Mouse (Mus musculus) hindbrain, embryonic 14.5 days (tissue): ENCODE measurements around the gene Brip1. TPM values are rescaled to one million over a fixed set of nuclear protein-coding genes. Genes with fewer than 3 reads are reported as not detected.
A peak's percentile ranks its signal among the peaks of the same experiment; 100 is the strongest.

Source experiments
- ATAC-seq: fragments of 200-750 bp; cut with Nextera tagmentation; 2 replicates; pipeline ENCODE4 v1.8.0; 2017; ENCODE audit warnings: moderate number of reproducible peaks, mild to moderate bottlenecking, moderate TSS enrichment, moderate library complexity; ENCODE audit not compliant: low FRiP score
- DNase-seq: peaks from one replicate; pipeline ENCODE4 v3.0.0-alpha.2; 2015; ENCODE audit warnings: low spot score
- H3K27ac ChIP-seq: fragments of 300-500 bp; sonication (generic); 2 replicates; pipeline ENCODE4 v1.5.1; 2014; ENCODE audit warnings: mild to moderate bottlenecking, moderate library complexity
- H3K27me3 ChIP-seq: fragments of 300-500 bp; sonication (generic); 2 replicates; pipeline ENCODE4 v1.6.1; 2014; ENCODE audit warnings: mild to moderate bottlenecking, low read length, mixed read lengths; ENCODE audit not compliant: control insufficient read depth, insufficient read depth
- H3K36me3 ChIP-seq: fragments of 300-500 bp; sonication (generic); replicated peaks from 2 replicates; pipeline ENCODE4 v1.6.1; 2014; ENCODE audit not compliant: control insufficient read depth, insufficient read depth
- H3K4me1 ChIP-seq: fragments of 300-500 bp; sonication (generic); replicated peaks from 2 replicates; pipeline ENCODE4 v1.6.1; 2014; ENCODE audit warnings: antibody characterized with exemption, low read length, mixed read lengths; ENCODE audit not compliant: control insufficient read depth, insufficient read depth
- H3K4me2 ChIP-seq: fragments of 300-500 bp; sonication (generic); replicated peaks from 2 replicates; pipeline ENCODE4 v1.6.1; 2014; ENCODE audit warnings: mild to moderate bottlenecking, moderate library complexity
- H3K4me3 ChIP-seq: fragments of 300-500 bp; sonication (generic); replicated peaks from 2 replicates; pipeline ENCODE4 v1.5.1; 2014; ENCODE audit warnings: mild to moderate bottlenecking, low read length
- H3K9ac ChIP-seq: fragments of 300-500 bp; sonication (generic); 2 replicates; pipeline ENCODE4 v1.6.1; 2014
- H3K9me3 ChIP-seq: fragments of 300-500 bp; sonication (generic); 2 replicates; pipeline ENCODE4 v1.6.1; 2016; ENCODE audit warnings: low read length; ENCODE audit not compliant: control insufficient read depth
- WGBS: fragments of 180-500 bp; shearing (Covaris S2); extraction: QIAGEN DNeasy Blood & Tissue Kit; methylation state at CpG from one replicate; pipeline ENCODE4 v1.1.7; 2014; 5-methylcytosine and 5-hydroxymethylcytosine counted together
- polyA plus RNA-seq: library from polyadenylated mRNA; unstranded; fragments of >200 nt; fragmentation: Nextera tagmentation; extraction: Ambion mirVana; gene quantifications from 2 replicates; pipeline ENCODE4 v1.2.1, GENCODE M21; 2014

Brip1 gene
- polyA plus RNA-seq, 1 experiment from 2014 or later, result 1.6 TPM

DNA sequence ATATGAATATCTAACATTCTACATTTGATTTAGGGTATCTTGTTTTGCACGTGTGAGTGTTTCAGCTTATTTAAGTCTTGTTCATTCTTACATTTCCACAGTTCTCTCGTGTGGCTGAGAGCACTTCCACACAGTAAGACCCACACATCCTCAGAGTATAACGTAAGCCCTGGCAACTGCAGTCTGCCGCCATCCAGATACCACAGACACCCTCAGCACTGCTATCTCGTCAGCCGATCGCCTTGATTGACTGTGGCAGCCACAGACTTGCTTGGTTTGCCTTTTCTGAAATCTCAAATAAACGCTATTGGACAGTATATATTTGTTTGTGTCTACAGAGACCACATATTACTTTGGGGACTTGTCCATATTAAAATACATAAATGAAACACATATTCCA lies 123.0 kb downstream of the Brip1 start:
- Histone ChIP-seq H3K27ac (no peak overlapping the region), H3K9me3 (no peaks in the 10 kb centered on the region), H3K4me2 (no peak overlapping the region), H3K9ac (no peak overlapping the region), H3K4me1 (no peaks in the 10 kb centered on the region), H3K4me3 (no peak overlapping the region), H3K36me3 (no peaks in the 10 kb centered on the region), H3K27me3 (no peaks in the 10 kb centered on the region)
- ATAC-seq, result no peak
- WGBS, result 85% methylated on average over 8 of the region's 8 CpGs
- no peak for DNase-seq

DNA sequence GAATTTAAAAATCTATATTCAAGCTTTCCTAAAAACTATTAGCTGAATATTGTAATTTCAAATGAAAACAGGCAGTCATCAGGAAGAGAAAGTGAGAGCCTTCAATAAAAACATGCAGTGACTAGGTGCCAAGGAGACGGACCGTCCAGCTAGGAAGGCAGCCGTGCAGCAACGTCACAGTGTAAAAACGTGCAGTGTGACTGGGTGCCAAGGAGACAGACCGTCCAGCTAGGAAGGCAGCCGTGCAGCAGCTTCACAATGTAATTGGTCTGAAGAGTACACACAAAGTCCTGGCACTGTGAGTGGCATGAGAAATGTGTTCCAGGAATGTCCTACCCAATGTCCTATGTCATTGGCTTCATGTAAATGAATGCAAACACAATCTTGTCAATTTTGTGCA lies 124.0 kb downstream of the Brip1 start:
- 73% methylated on average over 7 of the region's 7 CpGs for WGBS

DNA sequence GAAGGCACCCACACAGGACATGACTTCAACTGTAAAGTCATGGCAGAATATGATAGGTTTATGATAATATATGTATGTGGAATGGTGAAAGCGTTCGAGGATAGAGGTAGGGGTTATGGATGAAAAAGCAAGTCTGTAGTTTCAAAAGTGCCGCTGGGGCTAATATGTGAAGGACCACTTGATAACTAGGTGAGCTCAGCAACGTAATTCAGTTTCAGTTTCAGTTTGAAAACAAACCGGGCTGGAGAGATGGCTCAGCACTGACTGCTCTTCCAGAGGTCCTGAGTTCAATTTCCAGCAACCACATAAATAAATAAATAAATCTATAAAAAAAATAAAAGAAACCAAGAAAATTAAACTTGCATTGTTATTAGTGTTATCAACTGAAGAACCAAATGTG lies 124.6 kb downstream of the Brip1 start:
- Histone ChIP-seq H3K4me1 (no peaks in the 10 kb centered on the region), H3K4me3 (no peak overlapping the region), H3K4me2 (no peak overlapping the region), H3K36me3 (no peaks in the 10 kb centered on the region), H3K9me3 (no peaks in the 10 kb centered on the region), H3K27me3 (no peaks in the 10 kb centered on the region), H3K27ac (no peak overlapping the region), H3K9ac (no peak overlapping the region)
- WGBS, result 96% methylated on average over 5 of the region's 5 CpGs
- no peak for DNase-seq
- no peak for ATAC-seq

More for the DNA sequence above, 124.0 kb downstream of the Brip1 start:
- H3K36me3 ChIP-seq, result no peaks in the 10 kb centered on the region
- no peaks in the 10 kb centered on the region for H3K27me3 ChIP-seq
- no peak overlapping the region for H3K27ac ChIP-seq
- no peaks in the 10 kb centered on the region for H3K4me1 ChIP-seq
- H3K4me3 ChIP-seq, result no peak overlapping the region
- DNase-seq (no peak), ATAC-seq (no peak)
- H3K9ac ChIP-seq, result no peak overlapping the region
- no peaks in the 10 kb centered on the region for H3K9me3 ChIP-seq
- H3K4me2 ChIP-seq, result no peak overlapping the region

DNA sequence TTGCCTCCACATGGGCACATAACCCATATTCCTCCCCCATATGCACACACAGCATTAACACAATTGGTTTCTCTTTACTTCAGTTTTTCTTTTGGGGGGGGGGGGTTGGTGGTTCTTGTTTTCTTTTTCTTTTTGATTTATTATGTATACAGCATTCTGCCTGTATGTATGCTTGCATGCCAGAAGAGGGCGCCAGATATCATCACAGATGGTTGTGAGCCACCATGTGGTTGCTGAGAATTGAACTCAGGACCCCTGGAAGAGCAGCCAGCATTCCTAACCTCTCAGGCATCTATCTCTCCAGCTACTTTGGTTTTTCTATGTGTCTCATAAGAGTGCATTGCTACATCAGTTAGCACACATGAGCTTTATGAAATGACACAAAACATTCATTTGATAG lies 125.6 kb downstream of the Brip1 start:
- Histone ChIP-seq H3K4me3 (no peak overlapping the region), H3K9ac (no peak overlapping the region), H3K36me3 (no peaks in the 10 kb centered on the region), H3K27ac (no peak overlapping the region), H3K4me2 (no peak overlapping the region), H3K4me1 (no peaks in the 10 kb centered on the region), H3K9me3 (no peaks in the 10 kb centered on the region), H3K27me3 (no peaks in the 10 kb centered on the region)
- ATAC-seq (no peak), DNase-seq (no peak)
- WGBS, result 79% methylated on average over 1 of the region's 1 CpGs

DNA sequence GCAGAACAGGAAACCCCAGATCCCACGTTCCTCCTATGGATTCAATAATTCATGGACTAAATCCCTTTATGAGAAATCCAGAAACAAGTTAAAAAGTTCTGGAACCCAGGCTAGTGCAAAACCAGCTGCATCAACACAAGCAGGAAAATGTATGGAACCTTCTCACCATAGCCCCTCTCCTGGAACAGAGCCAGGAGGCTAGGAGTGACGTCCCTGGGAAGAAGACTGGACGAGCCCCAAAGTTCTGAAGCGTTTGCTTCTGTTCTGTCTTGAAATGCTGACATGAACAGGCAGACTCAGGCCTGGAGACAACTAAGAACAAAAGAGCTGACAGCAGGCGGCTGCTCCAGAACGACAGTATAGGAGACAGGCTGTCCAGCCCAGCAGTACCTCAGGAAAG lies 132.3 kb downstream of the Brip1 start:
- 52% methylated on average over 6 of the region's 6 CpGs for WGBS

DNA sequence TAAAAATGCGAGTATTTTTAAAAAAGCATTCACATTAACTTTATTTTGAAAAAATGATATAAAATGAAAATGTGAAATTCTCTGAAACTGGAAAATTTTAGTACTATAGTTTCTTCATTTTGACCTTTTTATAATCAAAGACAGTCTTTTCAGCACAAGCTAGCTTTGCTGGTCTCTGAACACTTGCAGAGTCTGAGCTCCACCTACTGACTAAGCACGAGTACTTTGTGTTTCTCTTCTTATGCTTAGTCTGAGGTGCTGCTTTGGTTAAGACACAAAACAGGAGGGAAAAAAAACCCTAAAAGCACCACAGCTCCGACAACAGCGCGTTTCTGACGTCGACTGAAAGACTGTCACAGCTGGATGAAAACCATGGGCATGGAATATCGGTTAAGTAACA lies 133.8 kb downstream of the Brip1 start:
- Histone ChIP-seq H3K27me3 (no peaks in the 10 kb centered on the region), H3K27ac (no peak overlapping the region), H3K4me1 (no peaks in the 10 kb centered on the region), H3K9ac (no peak overlapping the region), H3K9me3 (no peaks in the 10 kb centered on the region), H3K4me2 (no peak overlapping the region), H3K4me3 (no peak overlapping the region), H3K36me3 (no peaks in the 10 kb centered on the region)
- peak; percentile 71 for DNase-seq
- no peak for ATAC-seq
- 74% methylated on average over 8 of the region's 8 CpGs for WGBS

More for the DNA sequence above, 132.3 kb downstream of the Brip1 start:
- H3K4me2 ChIP-seq, result no peak overlapping the region
- H3K27me3 ChIP-seq, result no peaks in the 10 kb centered on the region
- H3K9me3 ChIP-seq, result no peaks in the 10 kb centered on the region
- H3K4me1 ChIP-seq, result no peaks in the 10 kb centered on the region
- no peak overlapping the region for H3K9ac ChIP-seq
- no peak overlapping the region for H3K27ac ChIP-seq
- no peak overlapping the region for H3K4me3 ChIP-seq
- ATAC-seq (no peak), DNase-seq (no peak)
- no peaks in the 10 kb centered on the region for H3K36me3 ChIP-seq

DNA sequence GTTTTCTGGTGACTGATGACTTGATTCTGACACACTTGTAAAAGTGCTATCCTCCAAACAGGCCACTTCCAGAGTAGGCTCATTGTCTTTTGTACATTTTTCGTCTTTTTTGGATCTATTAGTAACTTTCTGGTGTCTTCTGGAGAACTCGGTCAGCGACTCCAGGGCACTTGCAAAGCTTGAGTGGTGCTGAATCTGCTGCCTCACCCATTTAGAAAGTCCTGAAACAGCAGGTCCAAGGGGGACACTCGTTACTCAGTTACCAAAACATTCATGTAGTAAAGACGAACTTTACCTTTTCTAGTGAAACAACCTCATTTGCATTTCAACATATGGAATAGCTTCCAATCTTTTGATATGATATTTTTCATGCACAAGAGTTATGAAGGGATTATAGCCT lies 136.1 kb downstream of the Brip1 start:
- Histone ChIP-seq H3K4me2 (no peak overlapping the region), H3K36me3 (no peaks in the 10 kb centered on the region), H3K4me3 (no peak overlapping the region), H3K4me1 (no peaks in the 10 kb centered on the region), H3K27ac (no peak overlapping the region), H3K27me3 (no peaks in the 10 kb centered on the region), H3K9me3 (no peaks in the 10 kb centered on the region), H3K9ac (no peak overlapping the region)
- WGBS, result 87% methylated on average over 5 of the region's 5 CpGs
- DNase-seq, result no peak
- no peak for ATAC-seq

DNA sequence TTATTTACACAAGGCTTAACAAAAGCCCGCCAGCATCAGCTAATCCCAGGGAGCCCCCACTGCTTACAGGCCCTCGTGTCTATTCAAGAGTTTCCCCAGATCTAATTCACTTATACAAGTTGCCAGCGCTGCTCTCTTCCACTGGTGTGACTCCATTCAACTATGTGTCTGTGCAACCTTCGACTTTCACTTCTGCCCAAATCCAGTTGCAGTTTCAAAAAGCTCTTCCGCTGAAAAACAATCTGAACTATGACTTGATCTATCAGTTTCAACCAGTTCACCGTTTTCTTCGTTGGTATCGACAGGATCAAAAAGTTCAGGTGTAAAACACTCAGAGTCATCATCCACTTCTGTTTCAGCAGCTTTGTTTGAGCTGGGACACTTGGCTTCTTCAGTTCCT lies 139.8 kb downstream of the Brip1 start:
- Histone ChIP-seq H3K4me3 (no peak overlapping the region), H3K9me3 (no peaks in the 10 kb centered on the region), H3K9ac (no peak overlapping the region), H3K4me2 (no peak overlapping the region), H3K27ac (no peak overlapping the region), H3K36me3 (no peaks in the 10 kb centered on the region), H3K4me1 (no peaks in the 10 kb centered on the region), H3K27me3 (no peaks in the 10 kb centered on the region)
- 88% methylated on average over 8 of the region's 8 CpGs for WGBS
- DNase-seq (no peak), ATAC-seq (no peak)

DNA sequence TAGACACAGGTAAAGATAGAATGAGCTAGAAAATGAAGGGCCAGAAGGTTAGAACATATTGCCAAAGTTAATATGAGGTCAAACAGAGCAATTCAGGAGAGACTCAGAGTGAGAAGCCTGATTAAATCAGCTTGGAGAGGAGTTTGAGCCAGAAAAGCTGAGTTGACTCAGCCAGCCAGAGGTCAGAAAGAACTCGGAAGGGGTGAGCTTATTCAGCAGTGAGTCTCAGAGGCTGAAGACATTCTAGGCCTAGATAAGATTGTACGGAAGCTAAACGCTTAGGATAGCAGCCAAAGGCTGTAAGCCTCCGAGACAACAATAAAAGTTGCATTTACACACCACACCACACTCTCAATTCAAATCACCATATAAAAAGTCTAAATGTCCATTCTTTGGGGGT lies 141.9 kb downstream of the Brip1 start:
- no peak overlapping the region for H3K27ac ChIP-seq

DNA sequence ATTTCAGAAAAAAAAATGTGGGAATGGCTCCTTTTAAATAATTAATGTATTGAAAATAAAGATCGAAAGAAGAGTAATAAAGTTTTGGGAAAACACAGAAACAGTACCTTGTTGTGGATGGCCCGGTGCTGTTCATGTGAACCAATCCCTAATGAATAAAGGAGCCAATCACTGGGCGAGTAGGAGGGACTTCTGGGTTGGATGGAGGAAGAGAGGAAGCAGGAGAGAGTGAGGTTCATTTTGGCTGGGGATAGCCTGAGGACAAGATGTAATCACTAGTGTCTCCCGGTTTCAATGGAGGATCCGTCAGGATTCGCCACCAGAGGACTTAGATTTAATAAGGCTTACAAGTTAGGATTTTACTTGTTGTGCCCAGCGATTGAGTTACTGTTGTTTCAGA lies 145.2 kb downstream of the Brip1 start:
- no peaks in the 10 kb centered on the region for H3K4me1 ChIP-seq
- H3K4me3 ChIP-seq, result no peak overlapping the region
- 81% methylated on average over 7 of the region's 7 CpGs for WGBS
- no peaks in the 10 kb centered on the region for H3K27me3 ChIP-seq
- no peak for DNase-seq
- H3K27ac ChIP-seq, result no peak overlapping the region
- H3K4me2 ChIP-seq, result no peak overlapping the region
- no peaks in the 10 kb centered on the region for H3K9me3 ChIP-seq
- ATAC-seq, result no peak
- H3K9ac ChIP-seq, result no peak overlapping the region
- H3K36me3 ChIP-seq, result no peaks in the 10 kb centered on the region

More for the DNA sequence above, 141.9 kb downstream of the Brip1 start:
- WGBS, result 85% methylated on average over 4 of the region's 4 CpGs
- Histone ChIP-seq H3K36me3 (no peaks in the 10 kb centered on the region), H3K27me3 (no peaks in the 10 kb centered on the region), H3K4me3 (no peak overlapping the region), H3K9me3 (no peaks in the 10 kb centered on the region), H3K4me1 (no peaks in the 10 kb centered on the region), H3K9ac (no peak overlapping the region), H3K4me2 (no peak overlapping the region)
- DNase-seq, result no peak
- no peak for ATAC-seq
